Mouse (Mus musculus) limb, embryonic 14.5 days (tissue): ENCODE measurements around the gene Pnp2. TPM values are rescaled to one million over a fixed set of nuclear protein-coding genes. Genes with fewer than 3 reads are reported as not detected.
"Not testable (repeated sequence)": the region's sequence is repeated elsewhere in the genome, so short reads cannot be mapped to it uniquely, and the experiment has no call there.

Source experiments
- ATAC-seq: fragments of 200-750 bp; cut with Nextera tagmentation; 2 replicates; pipeline ENCODE4 v1.8.0; 2017; ENCODE audit warnings: low read depth, moderate number of reproducible peaks, moderate TSS enrichment; ENCODE audit not compliant: low FRiP score
- DNase-seq: peaks from one replicate; pipeline ENCODE4 v3.0.0-alpha.2; 2015; ENCODE audit warnings: low spot score
- H3K27ac ChIP-seq: fragments of 300-500 bp; sonication (generic); replicated peaks from 2 replicates; pipeline ENCODE4 v1.5.1; 2014; ENCODE audit warnings: low read depth, mild to moderate bottlenecking, low read length, moderate library complexity, mixed read lengths
- H3K27me3 ChIP-seq: fragments of 300-500 bp; sonication (generic); 2 replicates; pipeline ENCODE4 v1.6.1; 2014; ENCODE audit warnings: low read length, mixed read lengths; ENCODE audit not compliant: control insufficient read depth, insufficient read depth
- H3K36me3 ChIP-seq: fragments of 300-500 bp; sonication (generic); 2 replicates; pipeline ENCODE4 v1.6.1; 2014; ENCODE audit warnings: mild to moderate bottlenecking, low read length, moderate library complexity, mixed read lengths; ENCODE audit not compliant: control insufficient read depth, insufficient read depth
- H3K4me1 ChIP-seq: fragments of 300-500 bp; sonication (generic); 2 replicates; pipeline ENCODE4 v1.6.1; 2014; ENCODE audit warnings: antibody characterized with exemption, low read length, mixed read lengths; ENCODE audit not compliant: control insufficient read depth, insufficient read depth
- H3K4me2 ChIP-seq: fragments of 300-500 bp; sonication (generic); replicated peaks from 2 replicates; pipeline ENCODE4 v1.6.1; 2014; ENCODE audit warnings: low read depth, mild to moderate bottlenecking, low read length, moderate library complexity; ENCODE audit not compliant: severe bottlenecking
- H3K4me3 ChIP-seq: fragments of 300-500 bp; sonication (generic); replicated peaks from 2 replicates; pipeline ENCODE4 v1.5.1; 2014; ENCODE audit warnings: low read length
- H3K9ac ChIP-seq: fragments of 300-500 bp; sonication (generic); 2 replicates; pipeline ENCODE4 v1.6.1; 2014; ENCODE audit warnings: mild to moderate bottlenecking, low read depth, low read length, moderate library complexity; ENCODE audit not compliant: severe bottlenecking
- H3K9me3 ChIP-seq: fragments of 300-500 bp; sonication (generic); 2 replicates; pipeline ENCODE4 v1.6.1; 2016; ENCODE audit warnings: low read length; ENCODE audit not compliant: control insufficient read depth
- POLR2A ChIP-seq: fragments of 200-500 bp; IDR thresholded peaks from 2 replicates; pipeline ENCODE4 v1.8.0; 2012; ENCODE audit warnings: inconsistent platforms, mild to moderate bottlenecking, moderate library complexity, borderline replicate concordance; ENCODE audit not compliant: insufficient read depth, insufficient read length; ENCODE audit errors: extremely low read depth
- WGBS: fragments of 180-500 bp; shearing (Covaris S2); extraction: QIAGEN DNeasy Blood & Tissue Kit; methylation state at CpG from one replicate; pipeline ENCODE4 v1.1.7; 2014; 5-methylcytosine and 5-hydroxymethylcytosine counted together
- polyA plus RNA-seq, 2 experiments: library from polyadenylated mRNA; depleted of rRNA in 1 of 2; stranded (reverse) in 1 of 2; unstranded in 1 of 2; fragments of >200 nt; fragmentation: Nextera tagmentation in 1 of 2; extraction: Ambion mirVana in 1 of 2; gene quantifications; 2 replicates each; pipeline versions ENCODE4 v1.2.1 to v1.2.3; 2012 to 2014

Pnp2 gene
- polyA plus RNA-seq, 2 experiments: 0.31 to 0.37 TPM

DNA sequence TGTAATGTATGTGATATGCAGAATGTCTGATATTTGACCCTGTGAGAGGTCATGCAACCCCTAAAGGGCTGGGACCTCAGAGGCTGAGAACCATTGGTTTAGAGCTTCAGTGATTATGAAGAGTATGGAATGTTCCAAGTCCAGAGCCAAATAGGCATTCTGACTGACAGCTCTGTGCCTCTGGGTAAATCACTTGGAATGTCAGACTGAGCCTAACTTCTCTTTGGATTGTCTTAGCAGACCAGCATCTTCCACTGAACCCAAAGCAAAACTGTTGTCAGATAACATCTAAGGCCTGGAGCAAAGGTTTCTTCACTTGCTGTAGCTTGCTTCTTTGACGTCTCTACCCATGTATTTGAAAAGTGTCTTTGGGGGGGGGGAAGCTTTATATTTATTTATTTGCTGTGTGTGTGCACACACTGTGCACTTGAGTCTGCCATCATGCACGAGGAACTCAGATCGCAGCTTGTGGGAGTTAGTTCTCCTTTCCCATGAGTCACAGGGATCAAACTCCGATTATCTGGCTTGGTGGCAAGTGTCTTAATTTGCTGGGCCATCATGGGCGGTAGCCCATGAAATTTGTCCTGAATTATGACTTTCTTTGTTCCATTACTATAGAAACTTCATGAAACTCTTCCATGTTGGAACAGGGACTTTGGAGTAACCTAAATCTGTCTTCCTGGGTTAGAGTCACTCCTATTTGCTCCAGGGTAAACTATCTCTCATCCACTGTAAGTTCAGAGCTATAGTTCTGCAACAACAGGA lies 12.6 kb downstream of the Pnp2 start:
- H3K4me2 ChIP-seq: no peak overlapping the region
- no peak overlapping the region for H3K27ac ChIP-seq
- no peaks in the 10 kb centered on the region for H3K4me1 ChIP-seq
- ATAC-seq (no peak), DNase-seq (no peak)
- H3K9me3 ChIP-seq: no peaks in the 10 kb centered on the region
- H3K9ac ChIP-seq: no peak overlapping the region
- TF ChIP-seq POLR2A: no peak
- no peaks in the 10 kb centered on the region for H3K27me3 ChIP-seq
- WGBS: 81% methylated on average over 5 of the region's 5 CpGs
- H3K4me3 ChIP-seq: no peak overlapping the region
- H3K36me3 ChIP-seq: no peaks in the 10 kb centered on the region

DNA sequence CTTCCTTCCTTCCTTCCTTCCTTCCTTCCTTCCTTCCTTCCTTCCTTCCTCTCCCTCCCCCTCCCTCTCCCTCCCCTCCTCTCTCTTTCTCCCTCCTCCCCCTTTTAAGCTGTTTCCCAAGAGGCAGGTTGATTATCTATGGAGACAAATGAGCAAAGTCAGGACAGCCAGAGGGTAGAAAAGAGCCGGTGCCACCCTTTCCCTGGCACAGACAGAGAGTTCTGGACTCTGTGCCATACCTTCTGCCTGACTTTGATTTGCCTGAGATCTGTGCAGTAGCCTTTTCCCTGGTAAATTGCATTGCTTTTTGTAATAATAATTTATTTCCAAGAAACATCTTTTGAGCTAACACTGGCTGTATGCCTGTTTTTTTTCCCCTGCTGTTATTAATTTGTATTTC lies 13.2 kb downstream of the Pnp2 start:
- H3K4me2 ChIP-seq: no peak overlapping the region
- no peak for TF ChIP-seq POLR2A
- no peaks in the 10 kb centered on the region for H3K27me3 ChIP-seq
- H3K9ac ChIP-seq: no peak overlapping the region
- DNase-seq: no peak
- no peaks in the 10 kb centered on the region for H3K9me3 ChIP-seq
- H3K4me3 ChIP-seq: no peak overlapping the region
- H3K36me3 ChIP-seq: no peaks in the 10 kb centered on the region
- no peak for ATAC-seq
- no peaks in the 10 kb centered on the region for H3K4me1 ChIP-seq
- H3K27ac ChIP-seq: no peak overlapping the region
- WGBS: 27% methylated on average over 1 of the region's 1 CpGs

DNA sequence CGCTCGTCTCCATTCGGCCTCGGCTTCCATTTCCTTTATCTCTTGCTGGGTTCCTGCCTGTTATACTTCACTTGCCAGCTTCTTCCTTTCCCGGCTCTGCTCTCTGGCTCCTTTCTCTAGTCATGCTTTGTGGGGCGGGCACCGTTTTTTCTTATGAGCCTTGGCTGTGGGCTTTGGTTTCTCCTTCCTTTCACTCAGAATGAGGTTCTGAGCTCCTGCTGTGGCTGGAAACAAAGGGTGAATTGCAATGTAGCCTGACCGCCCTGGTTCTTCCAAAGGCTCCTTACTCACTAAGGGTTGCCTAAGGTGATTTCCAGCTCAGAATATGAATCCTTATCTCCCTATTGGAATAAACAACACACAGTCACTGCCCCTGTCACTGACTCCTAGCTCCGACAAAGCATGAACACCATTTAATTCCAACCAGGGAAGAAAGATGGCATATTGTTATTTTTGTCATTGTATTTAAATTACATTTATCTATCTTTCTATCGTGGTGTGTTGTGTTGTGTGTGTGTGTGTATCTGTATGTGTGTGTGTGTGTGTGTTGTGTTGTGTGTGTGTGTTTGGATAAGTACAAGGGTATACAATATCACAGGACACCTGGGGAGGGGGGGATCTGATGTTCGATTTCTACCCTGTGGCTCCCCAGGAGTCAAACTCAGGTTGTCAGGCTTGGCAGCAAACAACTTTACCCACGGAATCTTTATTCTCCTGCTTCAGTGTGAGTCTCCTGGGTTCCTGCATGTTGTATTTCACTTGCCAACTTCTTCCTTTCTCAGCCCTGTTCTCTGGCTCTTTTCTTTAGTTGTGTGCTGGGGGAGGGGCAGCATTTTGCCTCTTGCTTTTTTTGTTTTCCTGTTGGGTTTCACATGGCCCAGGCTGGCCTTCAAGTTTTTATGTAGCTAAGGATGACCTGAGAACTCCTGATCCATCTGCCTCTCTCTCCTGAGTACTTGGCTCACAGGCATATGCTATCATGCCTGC lies 14.1 kb downstream of the Pnp2 start:
- Histone ChIP-seq H3K9me3 (no peaks in the 10 kb centered on the region), H3K36me3 (no peaks in the 10 kb centered on the region), H3K4me3 (no peak overlapping the region), H3K9ac (no peak overlapping the region), H3K27me3 (no peaks in the 10 kb centered on the region), H3K4me2 (no peak overlapping the region), H3K27ac (no peak overlapping the region), H3K4me1 (no peaks in the 10 kb centered on the region)
- no peak for ATAC-seq
- DNase-seq: no peak
- 48% methylated on average over 12 of the region's 12 CpGs for WGBS
- no peak for TF ChIP-seq POLR2A

DNA sequence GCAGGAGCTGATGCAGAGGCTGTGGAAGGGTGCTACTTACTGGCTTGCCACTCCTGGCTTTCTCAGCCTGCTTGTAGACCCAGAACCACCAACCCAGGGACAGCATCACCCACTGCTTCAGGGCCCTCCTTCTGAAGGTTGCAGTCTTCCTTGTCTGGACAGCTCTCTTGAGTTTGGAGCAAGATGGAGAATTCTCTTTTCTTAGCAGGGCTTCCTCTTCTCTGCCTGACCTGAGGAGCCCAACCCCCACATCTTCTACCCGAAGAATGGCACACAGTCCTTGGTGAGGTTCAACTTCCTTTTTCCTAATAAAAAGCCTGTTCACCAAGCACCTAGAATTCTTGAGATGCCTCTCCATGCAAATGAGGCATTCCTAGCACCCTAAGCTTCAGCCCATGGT lies 15.0 kb downstream of the Pnp2 start:
- H3K9ac ChIP-seq: no peak overlapping the region
- no peak for ATAC-seq
- H3K4me3 ChIP-seq: no peak overlapping the region
- H3K4me2 ChIP-seq: no peak overlapping the region
- 73% methylated on average over 1 of the region's 1 CpGs for WGBS
- H3K4me1 ChIP-seq: no peaks in the 10 kb centered on the region
- no peaks in the 10 kb centered on the region for H3K27me3 ChIP-seq
- H3K27ac ChIP-seq: no peak overlapping the region
- no peak for TF ChIP-seq POLR2A
- no peaks in the 10 kb centered on the region for H3K36me3 ChIP-seq
- no peaks in the 10 kb centered on the region for H3K9me3 ChIP-seq
- no peak for DNase-seq

DNA sequence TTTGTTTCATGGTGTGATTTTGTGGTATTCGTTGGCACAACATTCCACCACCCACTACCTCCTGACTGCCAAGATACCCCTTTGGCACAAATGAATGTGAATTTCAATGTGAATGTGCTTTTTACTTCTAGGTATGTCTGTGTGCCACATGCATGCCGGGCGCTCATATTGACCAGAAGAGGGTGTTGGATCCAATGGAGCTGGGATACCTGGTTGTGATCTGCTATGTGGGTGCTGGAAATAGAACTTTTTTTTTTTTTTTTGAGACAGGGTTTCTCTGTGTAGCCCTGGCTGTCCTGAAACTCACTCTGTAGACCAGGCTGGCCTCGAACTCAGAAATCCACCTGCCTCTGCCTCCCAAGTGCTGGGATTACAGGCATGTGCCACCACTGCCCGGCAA lies 17.3 kb downstream of the Pnp2 start:
- H3K4me1 ChIP-seq, H3K36me3 ChIP-seq, DNase-seq, H3K27me3 ChIP-seq, H3K4me2 ChIP-seq, ATAC-seq, H3K9ac ChIP-seq, H3K27ac ChIP-seq, H3K9me3 ChIP-seq, H3K4me3 ChIP-seq: not testable (repeated sequence)
- 91% methylated on average over 5 of the region's 5 CpGs for WGBS
